Mouse (Mus musculus) kidney, embryonic 16.5 days (tissue): ENCODE results near the gene Cdh13. TPM values are rescaled to one million over a fixed set of nuclear protein-coding genes. Genes with fewer than 3 reads are reported as not detected.

Experiments
- ATAC-seq: fragments of 200-750 bp; cut with Nextera tagmentation; 2 replicates; pipeline ENCODE4 v1.8.0; 2017; ENCODE audit warnings: moderate TSS enrichment; ENCODE audit not compliant: low FRiP score, low TSS enrichment
- H3K27ac ChIP-seq: fragments of 300-500 bp; sonication (generic); 2 replicates; pipeline ENCODE4 v1.5.1; 2014; ENCODE audit warnings: low read length
- H3K27me3 ChIP-seq: fragments of 300-500 bp; sonication (generic); 2 replicates; pipeline ENCODE4 v1.6.1; 2014; ENCODE audit warnings: low read length, control low read depth, mixed read lengths; ENCODE audit not compliant: insufficient read depth
- H3K36me3 ChIP-seq: fragments of 300-500 bp; sonication (generic); 2 replicates; pipeline ENCODE4 v1.6.1; 2014; ENCODE audit warnings: low read length, control low read depth, mixed read lengths; ENCODE audit not compliant: insufficient read depth
- H3K4me1 ChIP-seq: fragments of 300-500 bp; sonication (generic); 2 replicates; pipeline ENCODE4 v1.6.1; 2014; ENCODE audit warnings: low read length, control low read depth, mixed read lengths; ENCODE audit not compliant: insufficient read depth
- H3K4me2 ChIP-seq: fragments of 300-500 bp; sonication (generic); replicated peaks from 2 replicates; pipeline ENCODE4 v1.6.1; 2014; ENCODE audit warnings: low read depth, low read length
- H3K4me3 ChIP-seq: fragments of 300-500 bp; sonication (generic); 2 replicates; pipeline ENCODE4 v1.5.1; 2014; ENCODE audit warnings: mild to moderate bottlenecking, low read length
- H3K9ac ChIP-seq: fragments of 300-500 bp; sonication (generic); replicated peaks from 2 replicates; pipeline ENCODE4 v1.6.1; 2014; ENCODE audit warnings: low read length
- H3K9me3 ChIP-seq: fragments of 300-500 bp; sonication (generic); 2 replicates; pipeline ENCODE4 v1.6.1; 2016; ENCODE audit warnings: low read length, control low read depth
- WGBS: fragments of 180-500 bp; shearing (Covaris S2); extraction: QIAGEN DNeasy Blood & Tissue Kit; methylation state at CpG from one replicate; pipeline ENCODE4 v1.1.7; 2014; 5-methylcytosine and 5-hydroxymethylcytosine counted together
- polyA plus RNA-seq: library from polyadenylated mRNA; unstranded; fragments of >200 nt; fragmentation: Nextera tagmentation; extraction: Ambion mirVana; gene quantifications from 2 replicates; pipeline ENCODE4 v1.2.1, GENCODE M21; 2015

Cdh13 gene
- polyA plus RNA-seq, 1 experiment from 2014 or later = 2.0 TPM

DNA sequence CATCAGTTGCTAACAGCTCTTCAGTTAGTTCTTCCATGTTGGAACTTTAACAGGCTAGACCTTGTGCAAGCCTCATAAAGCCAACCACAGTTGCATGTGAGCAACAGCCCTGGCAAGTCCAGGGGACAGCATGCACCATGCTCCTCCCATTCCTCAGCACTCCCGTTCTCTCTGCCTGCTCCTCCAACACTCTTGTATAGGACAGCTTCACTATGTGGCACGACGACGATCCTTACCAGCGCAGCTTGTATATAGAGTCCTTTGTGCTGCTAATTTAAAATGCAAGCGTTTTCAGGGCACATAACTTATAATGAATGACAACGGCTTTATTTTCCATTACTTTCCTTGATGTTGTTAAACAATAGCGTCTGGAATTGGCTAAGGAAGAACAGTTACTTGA, 654.5 kb downstream of the Cdh13 start:
- no peak for ATAC-seq
- H3K27ac ChIP-seq = no peak overlapping the region
- no peaks in the 10 kb centered on the region for H3K27me3 ChIP-seq
- H3K4me2 ChIP-seq = no peak overlapping the region
- H3K9me3 ChIP-seq = no peaks in the 10 kb centered on the region
- H3K36me3 ChIP-seq = no peaks in the 10 kb centered on the region
- WGBS = 29% methylated on average over 8 of the region's 8 CpGs
- no peak overlapping the region for H3K9ac ChIP-seq
- no peak overlapping the region for H3K4me3 ChIP-seq
- no peaks in the 10 kb centered on the region for H3K4me1 ChIP-seq

DNA sequence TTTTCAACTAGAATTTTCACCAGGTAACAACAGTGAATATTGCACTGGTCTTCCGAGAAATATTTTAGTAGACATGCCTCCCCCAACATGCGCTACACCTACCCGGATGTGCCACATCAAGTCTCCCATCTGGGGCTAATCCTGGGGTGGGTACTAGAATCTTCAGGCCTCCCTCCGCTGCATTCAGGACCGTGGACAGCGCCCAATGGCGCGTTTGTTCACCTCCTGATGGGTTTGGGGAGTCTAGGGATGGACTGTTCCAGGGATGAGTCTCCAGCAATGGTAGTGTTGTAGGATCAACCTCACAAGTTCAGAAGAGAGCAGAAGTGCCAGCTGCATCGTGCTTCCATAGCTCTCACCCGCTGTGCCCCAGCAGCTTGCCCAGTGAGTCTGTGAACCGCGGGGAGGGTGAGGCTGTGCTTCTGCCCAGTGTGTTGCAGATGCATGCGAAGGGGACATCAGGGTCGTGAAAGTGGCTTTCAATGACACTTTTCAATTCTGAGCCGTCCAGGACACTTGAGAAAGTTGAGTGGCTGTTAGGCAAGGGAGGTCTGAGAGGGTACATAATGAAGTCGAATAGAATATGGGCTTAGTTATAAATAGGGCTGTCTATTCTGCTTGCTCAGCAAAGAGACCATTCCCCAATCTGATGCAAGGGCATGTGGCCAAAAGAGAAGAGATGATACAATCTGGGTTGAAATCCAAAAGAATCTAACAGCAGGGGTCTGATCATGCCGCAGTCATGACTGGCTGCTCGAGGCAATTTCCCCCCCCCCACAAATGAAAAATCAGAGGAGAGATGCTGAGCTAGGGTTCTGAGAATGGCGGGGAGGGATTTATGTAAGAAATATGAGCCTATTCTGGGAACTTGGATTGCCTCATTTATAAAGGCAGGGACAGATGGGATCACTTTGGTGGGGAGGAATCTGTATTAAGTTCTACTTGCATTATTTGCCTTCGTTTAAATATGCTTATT, 668.5 kb downstream of the Cdh13 start:
- H3K9ac ChIP-seq = no peak overlapping the region
- no peaks in the 10 kb centered on the region for H3K36me3 ChIP-seq
- no peaks in the 10 kb centered on the region for H3K27me3 ChIP-seq
- no peak overlapping the region for H3K27ac ChIP-seq
- no peak overlapping the region for H3K4me2 ChIP-seq
- 63% methylated on average over 20 of the region's 20 CpGs for WGBS
- no peak for ATAC-seq
- no peaks in the 10 kb centered on the region for H3K9me3 ChIP-seq
- H3K4me1 ChIP-seq = no peaks in the 10 kb centered on the region
- H3K4me3 ChIP-seq = no peak overlapping the region

DNA sequence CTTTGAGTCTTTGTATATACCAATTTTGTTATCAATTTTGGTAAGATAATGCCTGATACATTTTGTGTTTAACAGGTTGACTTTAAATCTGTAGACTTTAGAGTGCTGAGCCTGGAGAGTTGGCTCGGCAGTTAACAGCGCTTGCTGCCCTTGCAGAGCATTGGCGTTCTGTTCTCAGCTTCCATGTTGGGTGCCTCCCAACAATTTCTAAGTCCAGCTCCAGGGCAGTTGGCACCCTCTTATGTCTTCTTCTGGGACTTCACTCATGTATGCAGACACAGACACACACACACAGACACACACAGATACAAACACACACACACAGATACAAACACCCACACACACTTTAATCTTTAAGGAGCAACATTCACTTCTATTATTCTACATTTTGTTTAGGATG, 672.6 kb downstream of the Cdh13 start:
- ATAC-seq = no peak
- H3K9me3 ChIP-seq = no peaks in the 10 kb centered on the region
- no peak overlapping the region for H3K27ac ChIP-seq
- WGBS = 86% methylated on average over 3 of the region's 3 CpGs
- no peaks in the 10 kb centered on the region for H3K27me3 ChIP-seq
- no peaks in the 10 kb centered on the region for H3K36me3 ChIP-seq
- H3K9ac ChIP-seq = no peak overlapping the region
- H3K4me3 ChIP-seq = no peak overlapping the region
- H3K4me2 ChIP-seq = no peak overlapping the region
- H3K4me1 ChIP-seq = no peaks in the 10 kb centered on the region

DNA sequence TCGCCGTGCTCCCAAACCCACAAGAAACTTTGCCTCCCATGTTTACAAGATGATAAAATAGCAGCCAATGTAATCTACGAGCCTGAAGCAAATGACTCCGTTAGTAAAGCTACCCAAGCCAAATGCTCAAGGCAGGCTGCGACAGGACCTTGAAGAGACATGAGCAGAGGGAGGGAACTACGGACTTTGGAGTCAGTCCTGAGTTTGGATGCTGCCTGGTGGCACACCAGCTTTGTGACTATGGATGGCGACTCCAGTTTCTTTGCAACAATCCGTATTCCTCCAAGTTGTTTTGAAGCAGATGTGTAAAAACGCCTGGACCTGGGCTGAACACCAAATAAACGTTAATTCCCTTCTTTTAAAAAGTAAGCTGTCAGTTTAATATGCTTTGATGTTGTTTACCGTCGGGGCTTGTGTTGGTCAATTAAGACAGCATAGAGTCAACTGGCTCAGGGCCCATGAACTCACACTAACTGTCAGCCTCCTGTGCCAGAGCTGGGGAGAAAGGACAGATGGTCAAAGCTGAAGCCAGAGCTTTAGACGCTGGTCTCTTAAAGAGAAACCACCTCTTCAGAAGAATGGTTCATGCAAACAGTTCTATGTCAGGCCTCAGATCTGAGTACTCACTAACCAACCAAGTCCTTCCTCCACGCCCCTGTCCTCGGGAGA, 678.5 kb downstream of the Cdh13 start:
- Histone ChIP-seq H3K4me2 (no peak overlapping the region), H3K27me3 (no peaks in the 10 kb centered on the region), H3K9me3 (no peaks in the 10 kb centered on the region), H3K36me3 (no peaks in the 10 kb centered on the region), H3K9ac (no peak overlapping the region), H3K4me1 (no peaks in the 10 kb centered on the region), H3K4me3 (no peak overlapping the region), H3K27ac (no peak overlapping the region)
- 65% methylated on average over 15 of the region's 15 CpGs for WGBS
- no peak for ATAC-seq

DNA sequence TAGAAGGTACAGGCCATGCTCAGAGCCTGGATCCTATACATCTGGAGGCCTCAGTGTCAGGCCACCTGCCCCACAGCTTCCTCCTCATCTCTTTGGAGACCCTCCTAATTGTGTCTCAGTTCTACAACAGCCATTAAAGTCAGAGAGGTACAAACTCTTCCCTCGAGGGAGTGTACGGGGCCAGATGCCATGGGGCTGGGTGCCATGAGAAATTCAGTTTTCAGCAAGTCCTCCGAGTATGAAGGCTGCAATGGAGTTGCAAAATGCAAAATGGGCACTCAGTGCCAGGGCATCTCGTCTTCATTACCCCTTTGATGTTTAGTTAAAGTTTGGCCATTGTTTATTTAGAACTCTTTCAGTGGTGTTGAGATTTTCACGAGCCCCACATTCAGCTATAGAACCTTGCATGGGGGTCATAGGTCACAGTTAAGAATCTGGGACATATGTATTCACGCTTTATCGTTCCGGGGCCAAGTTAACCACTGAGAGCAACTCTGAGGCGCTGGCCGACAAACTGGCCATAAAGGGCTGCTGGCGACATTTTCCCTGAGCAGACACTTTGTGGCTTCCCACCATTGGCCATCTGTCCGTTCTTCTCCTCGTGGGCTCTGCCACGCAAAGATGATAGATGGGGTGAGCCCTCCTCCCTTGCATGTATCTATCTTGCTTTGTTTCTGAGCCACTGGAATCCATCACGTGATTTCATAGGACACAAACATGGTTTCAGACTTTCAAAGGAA, 681.7 kb downstream of the Cdh13 start:
- no peaks in the 10 kb centered on the region for H3K27me3 ChIP-seq
- H3K36me3 ChIP-seq = no peaks in the 10 kb centered on the region
- no peak overlapping the region for H3K9ac ChIP-seq
- no peak overlapping the region for H3K4me3 ChIP-seq
- 77% methylated on average over 15 of the region's 15 CpGs for WGBS
- no peaks in the 10 kb centered on the region for H3K9me3 ChIP-seq
- ATAC-seq = no peak
- no peak overlapping the region for H3K4me2 ChIP-seq
- no peak overlapping the region for H3K27ac ChIP-seq
- no peaks in the 10 kb centered on the region for H3K4me1 ChIP-seq

DNA sequence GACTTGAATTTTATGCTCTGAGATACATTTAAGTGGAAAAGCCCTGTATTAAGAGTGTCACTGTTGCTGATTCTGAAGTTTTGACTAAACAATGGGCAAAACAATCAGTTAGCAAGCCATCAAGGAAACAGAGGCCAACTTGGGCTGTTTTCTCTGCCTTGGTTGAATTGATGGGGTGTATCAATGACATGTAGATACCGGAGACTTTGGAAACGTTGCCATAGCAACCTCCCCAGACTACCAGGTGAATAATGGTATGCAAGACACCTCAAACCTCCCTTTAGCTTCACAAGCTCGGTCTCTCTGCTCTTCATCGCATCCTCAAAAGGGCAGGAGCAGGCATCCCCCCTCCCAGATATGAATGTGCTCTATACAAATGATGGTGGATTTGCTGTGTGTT, 685.4 kb downstream of the Cdh13 start:
- no peak for ATAC-seq
- Histone ChIP-seq H3K36me3 (no peaks in the 10 kb centered on the region), H3K4me3 (no peak overlapping the region), H3K9ac (no peak overlapping the region), H3K27me3 (no peaks in the 10 kb centered on the region), H3K4me1 (no peaks in the 10 kb centered on the region), H3K9me3 (no peaks in the 10 kb centered on the region), H3K4me2 (no peak overlapping the region), H3K27ac (no peak overlapping the region)
- WGBS = 48% methylated on average over 4 of the region's 4 CpGs

DNA sequence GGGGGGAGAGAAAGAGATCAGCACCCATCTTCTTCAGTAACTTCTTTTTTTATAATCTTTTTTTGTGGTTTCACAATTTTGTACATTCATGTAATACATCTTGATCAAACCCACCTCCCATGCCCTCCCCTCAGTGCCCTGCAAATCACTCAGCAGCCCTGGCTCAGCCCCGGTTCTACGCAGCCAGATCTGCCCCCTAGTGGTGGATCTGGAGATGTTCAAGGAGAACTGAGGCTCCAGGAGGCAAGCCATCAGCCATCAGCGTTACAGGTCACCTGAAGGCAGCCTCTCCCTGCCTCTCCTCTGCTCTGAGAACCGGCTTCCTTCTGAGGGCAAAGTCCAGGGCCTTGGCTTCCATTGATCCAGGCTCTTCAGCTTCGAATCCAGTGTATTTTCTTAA, 696.3 kb downstream of the Cdh13 start:
- WGBS = 18% methylated on average over 5 of the region's 5 CpGs
- Histone ChIP-seq H3K9ac (no peak overlapping the region), H3K27ac (no peak overlapping the region), H3K4me3 (no peak overlapping the region), H3K4me1 (no peaks in the 10 kb centered on the region), H3K27me3 (no peaks in the 10 kb centered on the region), H3K4me2 (no peak overlapping the region), H3K9me3 (no peaks in the 10 kb centered on the region), H3K36me3 (no peaks in the 10 kb centered on the region)
- no peak for ATAC-seq

DNA sequence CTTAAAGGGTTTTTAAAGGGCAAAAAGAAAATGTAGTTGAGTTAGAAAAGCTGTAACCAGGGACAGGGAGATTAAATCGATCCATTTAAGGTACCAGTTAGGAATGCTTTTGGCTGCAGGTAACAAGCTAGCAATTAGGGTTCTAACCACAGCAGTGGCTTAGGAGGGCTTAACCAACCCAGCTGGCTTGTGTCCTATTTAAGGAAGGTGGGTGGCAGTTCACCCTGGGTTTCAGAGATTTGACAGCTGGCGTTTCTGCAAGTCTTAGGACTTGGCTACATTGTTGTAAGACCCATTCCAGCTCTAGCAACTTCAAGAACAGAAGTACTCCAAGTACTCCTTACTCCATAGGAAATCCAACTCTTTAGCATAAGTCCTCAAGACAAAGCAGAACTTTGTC, 700.2 kb downstream of the Cdh13 start:
- Histone ChIP-seq H3K9me3 (no peaks in the 10 kb centered on the region), H3K4me1 (no peaks in the 10 kb centered on the region), H3K27ac (no peak overlapping the region), H3K36me3 (no peaks in the 10 kb centered on the region), H3K27me3 (no peaks in the 10 kb centered on the region), H3K4me3 (no peak overlapping the region), H3K9ac (no peak overlapping the region), H3K4me2 (no peak overlapping the region)
- 84% methylated on average over 2 of the region's 2 CpGs for WGBS
- ATAC-seq = no peak

DNA sequence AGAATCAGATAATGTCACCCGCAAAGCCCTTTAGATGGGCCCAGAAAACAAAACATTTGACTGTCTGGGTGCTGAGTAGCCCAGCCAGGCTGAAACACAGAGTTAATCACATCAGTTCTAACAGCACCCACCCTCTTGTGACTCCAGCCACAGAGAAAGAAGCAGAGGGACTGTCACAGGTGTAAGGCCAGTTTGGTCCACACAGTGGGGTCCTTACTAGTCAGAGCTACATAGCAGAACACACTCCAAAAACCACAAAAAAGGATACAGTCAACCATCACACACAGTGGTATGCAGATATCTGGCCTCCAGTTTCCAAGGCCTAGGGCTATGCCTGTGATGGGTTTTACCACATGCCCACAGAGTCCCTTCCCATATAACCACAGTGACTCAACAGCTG, 703.3 kb downstream of the Cdh13 start:
- ATAC-seq = no peak
- Histone ChIP-seq H3K4me3 (no peak overlapping the region), H3K9me3 (peaks cover 4% of the 10 kb centered on the region; the same call in 1 of the 2 replicates), H3K4me1 (no peaks in the 10 kb centered on the region), H3K9ac (no peak overlapping the region), H3K36me3 (no peaks in the 10 kb centered on the region), H3K27me3 (no peaks in the 10 kb centered on the region), H3K27ac (no peak overlapping the region), H3K4me2 (no peak overlapping the region)
- 86% methylated on average over 1 of the region's 1 CpGs for WGBS
